Mouse (Mus musculus) adrenal gland, postnatal 10 days (tissue): ENCODE results near the gene Rsad2. TPM values are rescaled to one million over a fixed set of nuclear protein-coding genes. Genes with fewer than 3 reads are reported as not detected.
"Not testable (repeated sequence)": the region's sequence is repeated elsewhere in the genome, so short reads cannot be mapped to it uniquely, and the experiment has no call there.

ENCODE experiments used
- DNase-seq: peaks from one replicate; pipeline ENCODE4 v3.0.0; 2021; ENCODE audit warnings: mixed read lengths
- total RNA-seq, 2 experiments: library from RNA; stranded (reverse); gene quantifications; 2 replicates each; pipeline ENCODE4 v1.2.3; 2021

The Rsad2 gene
- total RNA-seq, 2 experiments from 2014 or later: 13.9 to 15.0 TPM

DNA sequence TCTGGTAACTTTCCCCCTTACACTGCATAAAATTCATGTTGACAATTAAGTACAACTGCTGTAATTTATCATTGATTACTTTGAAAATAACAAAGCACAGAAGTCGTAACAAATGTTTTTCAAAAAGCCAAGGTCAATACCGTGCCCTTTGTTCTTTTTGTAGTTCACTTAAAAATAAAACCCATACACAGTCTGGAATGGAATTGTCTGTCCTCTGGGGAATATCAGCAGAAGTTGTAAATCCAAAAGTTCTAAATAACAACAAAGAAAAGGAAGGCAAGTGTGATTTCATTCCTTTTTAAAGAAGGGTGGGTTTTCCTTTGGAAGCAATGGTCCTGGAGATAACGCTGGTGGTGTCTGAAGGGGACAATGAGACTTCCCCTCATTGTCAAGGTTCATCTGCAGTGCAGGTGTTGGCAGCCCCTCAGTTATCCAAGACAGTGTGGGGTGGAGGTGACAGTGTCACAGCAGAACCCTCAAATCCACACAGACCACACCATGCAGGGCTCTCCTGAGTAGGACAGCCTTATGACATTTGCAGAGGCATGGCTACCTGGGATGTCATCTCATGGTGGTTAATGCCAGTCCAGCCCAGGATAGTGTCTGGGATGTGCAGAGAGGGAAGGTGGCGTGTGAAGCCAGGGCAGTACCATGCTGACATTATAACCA lies 9.7 kb downstream of the Rsad2 start:
- DNase-seq: no peak

- DNase-seq: no peak
Measured at GRCm38 (mm10) chr12:26444511-26444910, 11.7 kb downstream of the Rsad2 start.

DNA sequence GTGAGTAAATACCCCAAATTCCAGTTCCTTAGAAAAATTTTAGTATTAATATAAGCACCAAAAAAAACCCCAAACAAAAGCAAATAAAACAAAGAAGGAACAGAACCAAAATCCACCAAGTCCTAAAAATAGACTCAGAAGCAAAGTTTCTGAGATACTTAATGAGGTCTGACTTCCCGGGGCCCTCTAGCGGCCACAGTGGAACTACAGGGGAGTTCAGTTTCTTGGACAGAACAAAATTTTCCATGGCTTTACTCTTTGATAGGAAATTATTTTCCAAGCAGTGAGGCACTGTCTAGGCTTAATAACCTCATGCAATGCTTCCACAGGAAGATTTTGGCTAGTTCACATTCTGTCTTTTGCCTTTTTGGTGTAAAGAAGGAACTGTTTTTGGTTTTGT lies 12.2 kb downstream of the Rsad2 start:
- DNase-seq: peak; percentile 90

GRCm38 (mm10) chr12:26439366-26439765 lies 16.9 kb downstream of the Rsad2 start:
- no peak for DNase-seq

- no peak for DNase-seq
Measured at GRCm38 (mm10) chr12:26437950-26438349, 18.3 kb downstream of the Rsad2 start.

DNA sequence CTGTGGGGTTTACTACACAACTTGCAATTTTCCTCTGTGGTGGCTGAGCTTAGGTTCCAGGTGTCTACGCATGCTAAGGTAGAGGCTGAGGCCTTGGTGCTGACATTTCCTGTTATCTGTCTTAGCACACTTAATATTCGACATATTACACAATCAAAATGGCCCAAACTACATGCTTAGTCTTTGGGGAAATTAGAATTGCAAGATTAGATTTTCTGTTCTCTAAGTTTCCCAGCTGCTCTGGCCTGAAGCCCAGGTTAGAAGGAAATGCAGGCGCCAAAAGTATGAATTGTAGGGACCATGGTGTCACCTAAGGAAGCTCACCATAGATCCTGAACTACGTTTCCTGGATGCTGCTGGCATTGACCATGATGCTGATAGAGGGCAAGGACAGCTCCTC lies 19.9 kb downstream of the Rsad2 start:
- peak; percentile 51 for DNase-seq

DNA sequence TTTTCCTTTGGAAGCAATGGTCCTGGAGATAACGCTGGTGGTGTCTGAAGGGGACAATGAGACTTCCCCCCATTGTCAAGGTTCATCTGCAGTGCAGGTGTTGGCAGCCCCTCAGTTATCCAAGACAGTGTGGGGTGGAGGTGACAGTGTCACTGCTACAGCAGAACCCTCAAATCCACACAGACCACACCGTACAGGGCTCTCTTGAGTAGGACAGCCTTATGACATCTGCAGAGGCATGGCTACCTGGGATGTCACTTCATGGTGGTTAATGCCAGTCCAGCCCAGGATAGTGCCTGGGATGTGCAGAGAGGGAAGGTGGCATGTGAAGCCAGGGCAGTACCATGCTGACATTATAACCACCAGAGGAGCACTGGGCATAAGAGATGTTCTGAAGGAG lies 27.5 kb downstream of the Rsad2 start:
- DNase-seq: not testable (repeated sequence)

DNA sequence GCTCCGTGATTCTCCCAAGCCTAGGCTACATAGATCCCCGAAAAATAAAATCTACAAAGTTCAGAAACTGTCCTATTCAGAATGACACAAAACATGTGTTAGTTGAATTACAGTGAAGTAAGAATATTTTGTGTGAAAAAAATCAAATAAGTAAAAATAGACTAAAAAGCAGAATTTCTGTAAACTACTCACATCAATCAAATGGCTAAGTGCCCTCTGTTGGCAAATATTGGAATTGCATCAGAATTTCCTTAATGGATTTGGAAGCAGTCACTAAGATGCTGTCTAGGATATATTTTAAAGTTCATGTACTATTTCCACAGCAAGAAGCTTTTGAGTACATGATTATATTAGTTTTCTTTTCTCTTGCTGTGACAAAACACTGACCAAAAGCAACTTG lies 31.4 kb downstream of the Rsad2 start:
- no peak for DNase-seq

DNA sequence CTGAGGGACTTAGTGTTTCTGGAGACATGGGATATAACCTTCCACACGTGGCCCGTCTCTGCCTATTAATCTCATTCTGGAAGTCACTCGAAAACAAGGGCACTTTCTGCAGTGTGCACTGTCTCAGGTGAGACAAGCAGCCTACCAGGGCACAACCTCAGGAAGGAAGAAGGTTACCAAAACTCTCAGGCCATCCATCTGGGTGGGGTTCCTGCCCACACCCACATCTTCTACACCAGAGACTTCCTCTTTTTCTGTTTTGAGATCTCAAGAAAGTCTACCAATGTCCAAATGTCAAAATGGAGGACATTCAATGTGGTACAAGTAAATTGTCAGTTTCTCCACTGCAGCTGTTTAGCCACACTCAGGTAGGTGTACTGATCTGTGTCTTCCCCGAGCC lies 37.9 kb downstream of the Rsad2 start:
- no peak for DNase-seq

DNA sequence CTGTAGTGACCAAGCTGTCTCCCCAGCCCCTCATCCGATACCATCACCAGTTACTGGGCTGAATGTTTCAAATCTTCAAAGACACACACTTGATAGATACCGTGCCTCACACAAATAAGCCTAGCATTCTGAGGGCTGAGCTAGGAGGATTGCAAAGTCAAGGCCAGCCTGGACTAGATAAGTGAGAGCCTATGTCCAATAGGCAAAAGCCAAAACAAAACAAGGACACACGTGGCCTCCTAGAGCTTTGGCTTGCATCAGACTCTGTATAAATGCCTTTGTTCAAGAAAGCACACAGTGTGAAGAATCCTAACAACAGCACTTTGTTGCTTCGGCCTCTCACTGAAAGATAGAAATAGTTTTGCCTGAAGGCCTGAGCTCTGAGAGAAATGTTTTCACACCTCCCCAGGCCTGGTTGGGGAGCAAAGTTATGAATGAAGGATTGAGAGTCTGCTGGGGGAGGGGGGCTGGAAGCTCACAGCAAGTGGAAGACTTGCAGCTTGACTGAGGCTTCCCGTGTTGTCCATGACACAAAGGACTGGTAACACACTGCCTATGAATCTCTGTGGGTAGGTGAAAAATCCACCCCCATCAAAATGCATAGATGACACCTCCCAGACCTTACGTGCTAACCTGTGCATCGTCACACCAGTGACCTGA lies 39.5 kb downstream of the Rsad2 start:
- DNase-seq: peak; percentile 42

DNA sequence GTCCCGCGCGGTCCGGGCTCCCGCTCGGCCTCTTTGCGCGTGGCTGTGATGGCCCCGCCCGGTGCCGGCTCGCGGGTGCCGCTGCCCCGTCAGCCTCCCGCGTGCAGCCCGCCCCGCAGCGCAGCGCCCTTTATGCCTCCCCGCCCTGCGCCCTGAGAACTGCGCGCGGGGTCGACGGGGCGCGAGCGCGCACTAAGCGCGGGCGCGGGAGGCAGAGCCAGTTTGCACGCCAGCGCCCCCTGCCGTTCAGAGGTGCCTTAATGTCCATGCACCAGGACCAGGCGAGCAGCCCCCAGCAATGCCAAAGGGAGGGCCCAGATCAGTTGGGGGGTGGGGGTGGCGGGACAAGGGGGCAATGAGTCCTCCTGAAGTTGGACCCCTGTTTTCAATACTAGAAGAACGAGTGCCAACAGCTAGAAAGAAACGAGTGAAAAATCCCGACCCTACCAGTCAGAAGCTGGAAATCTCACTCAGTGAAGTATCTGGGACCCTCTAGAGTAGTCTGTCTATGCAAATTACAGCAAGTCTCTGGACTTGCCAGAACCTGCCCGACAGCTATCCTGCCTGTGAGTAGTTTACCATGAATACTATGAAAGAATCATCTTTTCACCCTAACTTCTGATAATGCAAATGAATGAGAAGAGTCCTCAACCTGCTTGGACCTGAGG lies 41.0 kb downstream of the Rsad2 start, which contains the start of gene Rnf144a:
Gene Rnf144a, minus strand, starts transcription at position 151 of the 668 bp plus-strand sequence.
- DNase-seq: peak; percentile 98

GRCm38 (mm10) chr12:26414451-26415103 lies 41.7 kb downstream of the Rsad2 start:
- DNase-seq: peak; percentile 64

DNA sequence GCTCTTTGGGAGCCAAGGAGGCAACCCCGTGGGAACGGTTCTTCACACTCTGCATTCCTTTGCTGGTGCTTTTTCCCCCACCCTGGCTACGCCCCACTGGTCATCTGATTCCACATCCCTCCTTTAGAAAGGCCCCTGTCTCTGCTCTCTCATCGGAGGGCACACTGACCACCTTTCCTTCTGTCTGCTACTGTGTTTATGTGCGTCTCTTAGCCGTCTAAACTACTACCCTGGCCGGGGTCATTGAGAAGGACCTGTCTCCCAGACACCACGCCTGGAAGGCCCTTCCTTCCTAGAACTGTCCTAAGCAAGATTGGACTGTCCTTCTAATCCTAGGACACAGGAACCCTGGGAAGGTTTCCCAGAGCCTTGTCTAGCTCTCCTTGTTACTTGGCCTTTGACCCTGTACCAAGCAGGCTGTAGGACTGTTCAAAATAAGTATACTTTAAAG lies 42.3 kb downstream of the Rsad2 start:
- peak; percentile 35 for DNase-seq

- DNase-seq: peak; percentile 70
Measured at GRCm38 (mm10) chr12:26412802-26413201, 43.5 kb downstream of the Rsad2 start.

DNA sequence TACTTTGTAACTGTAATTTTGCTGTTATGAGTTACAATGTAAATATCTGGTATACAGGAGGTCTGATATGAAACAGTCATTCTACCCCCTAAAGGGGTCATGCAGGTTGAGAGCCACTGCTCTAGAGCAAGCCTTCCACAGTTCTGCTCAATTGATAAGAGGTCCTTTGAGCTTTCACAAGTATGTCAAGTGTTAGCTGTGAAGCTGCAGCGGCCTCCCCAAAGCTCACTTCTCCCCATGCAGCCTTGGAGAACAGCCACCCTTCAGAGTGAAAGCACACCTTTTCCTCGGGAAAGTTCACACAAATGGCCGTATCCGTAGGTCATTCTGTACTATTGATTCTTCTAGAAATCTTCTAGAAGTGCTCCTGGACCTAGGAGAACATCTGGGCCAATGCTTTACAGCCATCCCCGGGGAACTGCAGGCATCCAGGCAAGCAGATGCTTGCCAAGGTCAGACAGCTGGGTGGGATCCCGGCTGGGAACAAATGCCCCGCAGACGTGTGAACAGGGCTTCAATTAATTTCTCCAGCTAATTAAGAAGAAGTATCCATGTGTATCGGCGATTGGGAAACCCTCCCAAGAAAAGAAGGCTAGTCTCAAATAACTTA lies 44.3 kb downstream of the Rsad2 start:
- DNase-seq: no peak

DNA sequence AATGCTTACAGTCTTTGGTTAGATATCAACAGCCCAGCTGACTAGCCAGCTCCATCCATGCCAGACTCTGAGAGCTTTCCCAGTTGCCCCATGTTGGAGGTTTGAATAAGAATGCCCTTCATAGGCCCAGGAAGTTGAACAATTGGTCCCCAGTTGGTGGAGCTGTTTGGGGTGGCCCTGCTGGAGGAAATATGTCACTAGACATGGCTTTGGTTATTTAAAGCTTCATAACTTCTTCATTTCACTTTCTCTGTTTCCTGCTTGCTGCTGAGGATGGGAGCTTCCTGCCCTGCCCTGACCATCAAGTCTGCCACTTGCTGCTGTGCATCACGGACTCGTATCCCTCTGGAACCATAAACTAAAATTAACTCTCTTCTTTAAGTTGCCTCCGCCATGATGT lies 45.8 kb downstream of the Rsad2 start:
- no peak for DNase-seq

DNA sequence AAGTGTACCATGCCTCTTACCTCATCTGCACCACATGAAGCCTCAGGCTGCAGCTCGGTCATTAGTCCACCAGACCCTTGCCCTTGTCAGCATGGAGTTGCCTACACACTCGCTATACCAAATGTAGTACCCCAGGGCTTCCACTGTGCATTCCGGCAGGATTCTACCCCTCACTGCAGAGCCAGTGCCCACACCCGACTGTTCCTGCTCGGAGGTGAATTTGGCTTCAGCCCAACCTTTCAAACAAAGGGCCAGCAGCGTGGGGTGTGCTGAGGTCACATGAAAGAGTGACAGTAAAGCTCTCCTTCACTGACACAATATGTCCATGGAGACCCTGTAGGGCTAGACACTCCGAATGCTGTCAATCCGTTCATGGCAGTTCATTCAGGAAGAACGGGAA lies 47.5 kb downstream of the Rsad2 start:
- no peak for DNase-seq

DNA sequence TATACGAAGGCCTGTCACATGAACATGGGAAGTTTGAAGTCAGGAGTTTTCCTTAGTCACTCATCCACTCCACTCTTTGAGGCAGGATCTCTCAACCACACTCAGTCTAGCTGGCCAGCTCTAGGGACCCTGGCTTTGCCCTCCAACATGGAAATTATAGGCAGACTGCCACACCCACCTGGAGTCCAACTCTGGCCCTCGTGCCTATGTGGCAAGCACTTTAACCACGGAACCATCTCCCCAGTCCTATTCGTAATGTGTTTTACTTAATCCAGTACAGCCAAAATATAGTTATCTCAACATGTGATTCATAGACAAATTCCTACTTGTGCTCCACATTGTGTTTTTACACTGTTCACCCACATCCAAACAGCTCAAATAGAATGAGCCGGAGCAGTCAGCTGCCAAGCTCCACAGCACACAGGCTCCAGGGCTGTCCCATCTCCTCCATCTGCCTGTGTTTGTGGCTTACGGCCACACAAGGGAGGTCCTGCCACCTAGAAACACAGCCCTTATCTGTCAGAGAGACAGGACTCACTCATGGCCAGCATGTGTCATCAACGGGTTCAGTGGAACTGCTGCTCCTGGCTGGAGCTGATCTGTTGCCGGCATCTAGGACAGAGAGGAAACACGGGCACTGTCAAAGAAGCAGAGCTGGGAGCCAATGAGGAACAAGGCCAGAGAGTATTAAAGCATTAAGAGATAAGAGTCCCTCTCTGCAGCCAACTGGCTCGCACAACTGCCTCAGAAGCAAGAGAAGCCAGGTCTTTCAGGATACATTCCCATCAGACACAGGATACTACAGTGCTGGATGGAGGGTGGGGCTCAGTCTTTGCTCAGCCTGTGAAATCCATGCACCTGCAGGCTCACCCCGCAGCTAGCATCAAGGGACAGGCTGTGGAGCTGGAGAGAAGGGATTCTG lies 51.2 kb downstream of the Rsad2 start:
- DNase-seq: peak; percentile 69

- peak; percentile 84 for DNase-seq
Measured at GRCm38 (mm10) chr12:26403372-26404125, 52.7 kb downstream of the Rsad2 start.

DNA sequence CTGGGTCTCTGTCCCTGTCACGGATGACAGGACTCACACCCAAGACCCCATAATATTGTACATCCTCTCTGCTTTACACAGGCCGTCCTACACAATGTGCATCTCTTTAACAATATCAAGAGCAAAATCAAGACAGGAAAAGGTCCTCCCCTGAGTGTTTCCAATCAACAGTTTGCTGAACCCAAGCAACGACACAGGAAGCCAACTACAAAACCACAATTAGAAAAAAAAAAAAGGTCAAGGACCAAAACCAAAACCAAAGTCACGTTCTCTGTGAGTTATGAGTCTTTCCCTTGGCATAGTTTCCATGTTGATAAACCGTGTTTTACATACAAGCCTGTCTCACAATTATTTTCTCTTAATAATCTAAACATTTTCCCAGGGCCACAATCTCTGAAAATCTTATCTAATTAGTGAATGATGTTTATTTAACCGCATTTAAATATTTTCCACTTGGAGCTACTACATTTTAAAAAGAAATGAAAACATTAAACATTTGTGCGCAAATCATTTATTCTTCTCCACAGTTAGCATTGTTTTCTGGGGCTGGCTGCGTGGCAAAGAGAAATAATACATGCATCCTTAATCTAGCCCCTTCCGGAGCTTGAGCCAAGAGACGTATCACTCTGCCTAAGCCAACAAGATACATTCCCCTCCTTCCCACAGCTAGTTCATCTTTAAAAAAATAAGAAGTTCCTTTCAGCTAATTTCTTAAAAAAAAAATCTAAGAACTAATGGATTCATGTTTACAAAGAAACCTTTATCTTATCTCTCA lies 54.4 kb downstream of the Rsad2 start:
- DNase-seq: no peak
